Mouse (Mus musculus) lung, adult 2 months (tissue): ENCODE measurements around the gene Ceacam16. TPM values are rescaled to one million over a fixed set of nuclear protein-coding genes. Genes with fewer than 3 reads are reported as not detected.

Experiments
- DNase-seq: peaks from one replicate; pipeline ENCODE4 v3.0.0; 2022
- H3K4me1 ChIP-seq: fragments of 200-500 bp; 2 replicates; pipeline ENCODE4 v1.6.1; 2011; ENCODE audit warnings: low read length; ENCODE audit not compliant: control insufficient read depth, insufficient read depth
- H3K4me3 ChIP-seq: fragments of 200-500 bp; replicated peaks from 2 replicates; pipeline ENCODE3; 2011; ENCODE audit warnings: low read depth, mild to moderate bottlenecking, control low read depth, low read length; ENCODE audit errors: extremely low read depth
- CTCF ChIP-seq: fragments of 200-500 bp; IDR thresholded peaks from 2 replicates; pipeline ENCODE4 v1.5.1; 2011; ENCODE audit warnings: mild to moderate bottlenecking, low read length, control low read depth; ENCODE audit not compliant: insufficient read depth
- POLR2A ChIP-seq: fragments of 200-500 bp; IDR thresholded peaks from 2 replicates; pipeline ENCODE4 v1.6.1; 2011; ENCODE audit warnings: low read depth, mild to moderate bottlenecking, control low read depth, low read length, borderline replicate concordance; ENCODE audit errors: extremely low read depth
- WGBS: fragments of 180-500 bp; shearing (Covaris S2); methylation state at CpG from one replicate; pipeline ENCODE4 v1.1.7; 2018; 5-methylcytosine and 5-hydroxymethylcytosine counted together
- polyA plus RNA-seq: library from polyadenylated mRNA; depleted of rRNA; stranded (reverse); fragments of >200 nt; gene quantifications from 2 replicates; pipeline ENCODE4 v1.2.3, GENCODE M21; 2012

The Ceacam16 gene
- polyA plus RNA-seq, 1 experiment: 0.90 TPM

- Histone ChIP-seq H3K4me1 (no peaks in the 10 kb centered on the region), H3K4me3 (no peak overlapping the region)
- DNase-seq: no peak
- TF ChIP-seq CTCF: no peak
- TF ChIP-seq POLR2A: no peak
- 55% methylated on average over 15 of the region's 15 CpGs for WGBS
Measured at GRCm38 (mm10) chr7:19844521-19845171, 16.5 kb downstream of the Ceacam16 start.

GRCm38 (mm10) chr7:19843561-19843960 is 17.5 kb downstream of the Ceacam16 start:
- TF ChIP-seq CTCF (peak; percentile 74), POLR2A (no peak)
- Histone ChIP-seq H3K4me1 (no peaks in the 10 kb centered on the region), H3K4me3 (no peak overlapping the region)
- DNase-seq: peak; percentile 77
- WGBS: 7% methylated on average over 11 of the region's 11 CpGs

GRCm38 (mm10) chr7:19842885-19843504 is 18.1 kb downstream of the Ceacam16 start:
- no peak overlapping the region for H3K4me3 ChIP-seq
- H3K4me1 ChIP-seq: no peaks in the 10 kb centered on the region
- WGBS: 39% methylated on average over 19 of the region's 19 CpGs
- DNase-seq: no peak
- TF ChIP-seq CTCF: no peak
- no peak for TF ChIP-seq POLR2A

- Histone ChIP-seq H3K4me3 (no peak overlapping the region), H3K4me1 (no peaks in the 10 kb centered on the region)
- TF ChIP-seq CTCF: no peak
- no peak for TF ChIP-seq POLR2A
- DNase-seq: no peak
- WGBS: 64% methylated on average over 21 of the region's 21 CpGs
Measured at GRCm38 (mm10) chr7:19841686-19842413, 19.2 kb downstream of the Ceacam16 start.

GRCm38 (mm10) chr7:19840936-19841335 is 20.2 kb downstream of the Ceacam16 start:
- 81% methylated on average over 3 of the region's 3 CpGs for whole genome bisulfite sequencing
- TF ChIP-seq POLR2A: no peak
- no peak for DNase-seq
- no peak overlapping the region for H3K4me3 ChIP-seq
- H3K4me1 ChIP-seq: no peaks in the 10 kb centered on the region

- Histone ChIP-seq H3K4me3 (no peak overlapping the region), H3K4me1 (no peaks in the 10 kb centered on the region)
- TF ChIP-seq POLR2A: no peak
- no peak for TF ChIP-seq CTCF
- DNase-seq: no peak
- 67% methylated on average over 4 of the region's 4 CpGs for WGBS
Measured at GRCm38 (mm10) chr7:19840371-19840770, 20.7 kb downstream of the Ceacam16 start.

- no peak for TF ChIP-seq CTCF
- no peaks in the 10 kb centered on the region for H3K4me1 ChIP-seq
- H3K4me3 ChIP-seq: no peak overlapping the region
- no peak for DNase-seq
- 39% methylated on average over 3 of the region's 3 CpGs for WGBS
Measured at GRCm38 (mm10) chr7:19836843-19837242, 24.3 kb downstream of the Ceacam16 start.

- H3K4me1 ChIP-seq: peaks cover 8% of the 10 kb centered on the region
- TF ChIP-seq CTCF (no peak), POLR2A (no peak)
- no peak overlapping the region for H3K4me3 ChIP-seq
- WGBS: 67% methylated on average over 3 of the region's 3 CpGs
- no peak for DNase-seq
Measured at GRCm38 (mm10) chr7:19834055-19834454, 27.0 kb downstream of the Ceacam16 start.

GRCm38 (mm10) chr7:19831837-19832236 is 29.3 kb downstream of the Ceacam16 start:
- 35% methylated on average over 9 of the region's 9 CpGs for WGBS
- Histone ChIP-seq H3K4me1 (peaks cover 8% of the 10 kb centered on the region), H3K4me3 (no peak overlapping the region)
- no peak for TF ChIP-seq CTCF
- no peak for TF ChIP-seq POLR2A
- DNase-seq: no peak

GRCm38 (mm10) chr7:19830682-19831156 is 30.4 kb downstream of the Ceacam16 start:
- DNase-seq: peak; percentile 88
- peaks cover 8% of the 10 kb centered on the region for H3K4me1 ChIP-seq
- TF ChIP-seq POLR2A (no peak; the same call in 1 of the 2 replicates), CTCF (no peak)
- 4% methylated on average over 13 of the region's 13 CpGs for WGBS
- H3K4me3 ChIP-seq: no peak overlapping the region
